Mouse (Mus musculus) cerebellum, postnatal 14 days (tissue): ENCODE results near the gene Rplp2.

Experiments used
- DNase-seq, 2 experiments: peaks; one replicate each; pipeline ENCODE4 v3.0.0; 2021; ENCODE audit warnings: mixed read lengths in 2 of 2

Gene Rplp2

DNA sequence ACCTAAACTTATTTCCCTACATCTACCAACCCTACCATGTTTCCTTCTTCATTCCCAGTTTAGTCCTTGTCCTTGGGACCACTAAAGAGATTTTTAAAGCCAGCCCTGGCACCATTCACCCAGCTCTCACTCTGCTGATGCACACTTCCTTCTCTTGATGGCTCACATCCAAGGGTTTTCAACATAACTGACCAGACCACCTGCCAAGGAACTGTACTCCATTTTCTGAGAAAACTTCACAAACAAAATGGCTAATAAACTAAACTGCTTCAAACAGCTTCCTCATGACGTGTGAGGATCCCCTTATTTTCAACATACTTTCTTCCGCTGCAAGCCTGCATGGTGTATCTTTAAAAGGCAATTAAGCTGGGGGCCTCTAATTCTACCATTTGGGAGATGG is 6.5 kb downstream of the Rplp2 start:
- no peak for DNase-seq

DNA sequence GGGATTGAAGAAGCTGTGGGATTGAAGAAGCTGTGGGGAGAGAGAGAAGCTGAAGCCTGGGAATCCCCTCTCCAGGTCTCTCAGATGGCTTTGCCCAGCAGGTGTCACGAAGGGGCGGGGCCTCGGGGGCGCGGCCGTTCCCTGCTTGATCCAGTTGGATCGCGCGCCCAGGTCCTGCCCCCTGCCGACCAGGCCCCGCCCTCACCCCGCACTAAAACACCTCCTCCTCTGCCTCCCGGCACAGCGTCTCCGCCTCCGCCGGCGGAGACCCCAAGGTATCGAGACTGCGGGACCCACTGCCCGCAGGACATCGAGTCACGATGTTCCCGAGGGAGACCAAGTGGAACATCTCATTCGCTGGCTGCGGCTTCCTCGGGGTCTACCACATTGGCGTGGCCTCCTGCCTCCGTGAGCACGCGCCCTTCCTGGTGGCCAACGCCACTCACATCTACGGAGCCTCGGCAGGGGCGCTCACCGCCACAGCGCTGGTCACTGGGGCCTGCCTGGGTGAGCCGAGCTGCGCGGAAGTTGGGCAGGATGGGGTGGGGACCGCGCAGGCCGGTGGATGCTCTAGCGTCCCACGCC is 7.9 kb downstream of the Rplp2 start, which contains the start of gene Pnpla2:
Gene Pnpla2, plus strand, starts transcription at position 232 of the 585 bp plus-strand sequence.
- peak; percentile 93 to 95 for DNase-seq

DNA sequence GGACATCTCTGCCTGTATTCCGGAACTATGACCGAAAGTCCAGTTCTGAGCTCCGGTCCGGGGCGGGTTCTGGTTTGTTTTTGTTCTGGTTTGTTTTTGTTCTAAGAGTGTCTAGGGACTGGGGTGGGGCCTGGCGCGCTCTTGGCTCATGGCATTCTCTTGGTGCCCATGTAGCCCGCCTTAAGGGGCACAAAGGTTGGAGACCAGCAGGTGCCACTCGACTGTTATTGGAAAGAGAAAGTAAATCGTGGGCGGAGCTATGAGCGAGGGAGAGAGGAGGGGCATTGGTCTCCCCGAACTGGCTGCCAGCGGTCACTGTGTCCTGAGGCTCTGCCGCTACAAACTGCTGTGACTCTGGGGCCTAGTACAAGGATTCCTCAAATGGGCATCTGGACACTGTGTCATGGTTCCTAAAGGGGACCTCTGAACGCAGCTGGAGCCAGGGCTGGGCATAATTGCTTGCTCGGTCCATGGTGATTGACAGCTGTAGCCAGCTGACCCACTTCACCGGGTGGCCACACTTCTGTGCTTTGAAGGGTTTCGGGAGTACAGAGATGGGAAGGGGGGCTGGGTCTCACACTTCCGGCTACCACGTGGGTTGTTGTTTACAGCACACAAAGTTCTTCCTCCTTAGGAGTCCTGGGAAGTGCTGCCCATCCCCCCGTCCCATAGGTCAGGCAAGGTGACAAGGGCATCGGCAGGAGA is 8.6 kb downstream of the Rplp2 start:
- DNase-seq, result peak; percentile 65 to 70

DNA sequence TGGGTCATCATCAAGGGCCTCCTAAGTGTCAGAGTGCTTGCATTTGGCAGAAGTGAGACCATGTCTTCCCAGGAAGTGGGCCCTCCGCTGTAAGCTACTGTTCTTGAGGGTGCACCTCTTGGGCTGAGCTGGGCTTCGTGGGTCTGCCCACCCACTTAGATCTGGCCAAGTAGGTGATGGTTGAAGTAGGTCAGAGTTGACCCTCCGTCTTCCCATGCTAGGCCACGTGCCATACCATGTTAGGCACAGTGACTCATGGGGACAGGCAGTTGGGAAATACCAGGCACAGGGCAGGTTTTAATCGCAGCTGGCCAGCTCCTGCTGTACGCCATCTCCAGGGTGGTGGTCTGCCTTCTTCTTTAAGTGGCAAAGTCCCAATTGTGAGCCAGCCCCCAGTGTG is 9.6 kb downstream of the Rplp2 start:
- DNase-seq, result no peak

DNA sequence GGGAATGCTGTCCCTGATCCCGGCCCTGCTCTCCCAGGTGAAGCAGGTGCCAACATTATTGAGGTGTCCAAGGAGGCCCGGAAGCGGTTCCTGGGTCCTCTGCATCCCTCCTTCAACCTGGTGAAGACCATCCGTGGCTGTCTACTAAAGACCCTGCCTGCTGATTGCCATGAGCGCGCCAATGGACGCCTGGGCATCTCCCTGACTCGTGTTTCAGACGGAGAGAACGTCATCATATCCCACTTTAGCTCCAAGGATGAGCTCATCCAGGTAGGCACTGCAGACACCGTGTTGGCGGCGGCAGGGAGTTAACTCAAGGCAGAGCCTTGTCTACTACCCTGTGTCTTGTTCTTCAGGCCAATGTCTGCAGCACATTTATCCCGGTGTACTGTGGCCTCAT is 10.1 kb downstream of the Rplp2 start:
- peak in 1 of 2 experiments; percentile 22 for DNase-seq

DNA sequence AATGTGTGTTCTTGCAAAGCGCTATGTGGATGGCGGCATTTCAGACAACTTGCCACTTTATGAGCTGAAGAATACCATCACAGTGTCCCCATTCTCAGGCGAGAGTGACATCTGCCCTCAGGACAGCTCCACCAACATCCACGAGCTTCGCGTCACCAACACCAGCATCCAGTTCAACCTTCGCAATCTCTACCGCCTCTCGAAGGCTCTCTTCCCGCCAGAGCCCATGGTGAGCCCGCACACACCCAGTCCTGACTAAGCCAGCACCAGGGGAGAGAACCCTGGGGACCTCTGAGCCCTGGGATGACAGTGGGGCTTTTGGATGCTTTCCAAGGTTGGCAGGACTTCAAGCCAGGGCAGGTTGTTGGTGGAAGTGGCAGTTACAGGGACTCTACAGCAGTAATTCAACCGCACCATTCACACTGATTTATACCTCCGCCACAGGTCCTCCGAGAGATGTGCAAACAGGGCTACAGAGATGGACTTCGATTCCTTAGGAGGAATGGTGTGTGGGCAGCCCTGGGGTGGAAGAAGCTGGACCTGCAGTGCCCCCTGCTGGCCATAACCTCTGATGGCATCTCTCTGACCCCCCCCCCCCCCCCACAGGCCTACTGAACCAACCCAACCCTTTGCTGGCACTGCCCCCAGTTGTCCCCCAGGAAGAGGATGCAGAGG is 11.0 kb downstream of the Rplp2 start:
- DNase-seq, result peak; percentile 52 to 77

DNA sequence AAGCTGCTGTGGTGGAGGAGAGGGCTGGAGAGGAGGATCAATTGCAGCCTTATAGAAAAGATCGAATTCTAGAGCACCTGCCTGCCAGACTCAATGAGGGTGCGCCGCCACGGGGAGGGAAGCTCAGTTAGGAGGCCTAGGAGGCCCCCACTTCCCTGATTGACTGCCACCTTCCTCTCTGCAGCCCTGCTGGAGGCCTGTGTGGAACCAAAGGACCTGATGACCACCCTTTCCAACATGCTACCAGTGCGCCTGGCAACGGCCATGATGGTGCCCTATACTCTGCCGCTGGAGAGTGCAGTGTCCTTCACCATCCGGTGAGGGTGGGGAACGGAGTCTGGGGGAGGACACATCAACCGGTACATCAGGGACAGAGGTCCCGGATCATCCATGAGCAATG is 11.5 kb downstream of the Rplp2 start:
- DNase-seq, result no peak

DNA sequence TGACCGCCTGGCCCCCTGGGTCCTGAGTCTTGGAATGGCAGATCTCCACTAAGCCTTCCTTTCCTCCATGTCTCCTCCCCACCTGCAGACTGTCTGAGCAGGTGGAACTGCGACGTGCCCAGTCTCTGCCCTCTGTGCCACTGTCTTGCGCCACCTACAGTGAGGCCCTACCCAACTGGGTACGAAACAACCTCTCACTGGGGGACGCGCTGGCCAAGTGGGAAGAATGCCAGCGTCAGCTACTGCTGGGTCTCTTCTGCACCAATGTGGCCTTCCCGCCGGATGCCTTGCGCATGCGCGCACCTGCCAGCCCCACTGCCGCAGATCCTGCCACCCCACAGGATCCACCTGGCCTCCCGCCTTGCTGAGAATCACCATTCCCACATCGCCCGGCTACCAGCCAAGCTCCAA is 12.1 kb downstream of the Rplp2 start:
- DNase-seq, result peak; percentile 73 to 74

DNA sequence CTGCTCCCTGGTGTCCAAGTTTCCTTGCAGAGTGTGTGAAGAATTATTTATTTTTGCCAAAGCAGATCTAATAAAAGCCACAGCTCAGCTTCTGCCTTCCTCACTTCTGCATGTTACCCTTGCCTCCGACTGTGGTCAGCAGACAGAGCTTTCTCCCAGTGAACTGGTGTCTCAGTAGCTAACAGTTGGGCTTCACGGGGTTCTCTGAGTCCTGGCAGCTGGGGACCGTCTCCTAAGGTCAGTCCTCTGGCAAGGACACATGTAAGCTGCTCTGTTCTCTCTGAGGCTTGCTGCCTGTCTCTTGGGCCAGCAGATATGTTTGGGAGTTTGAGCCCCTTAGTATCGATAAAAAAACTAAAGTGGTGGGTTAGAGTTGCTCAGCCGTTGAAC is 12.8 kb downstream of the Rplp2 start:
- DNase-seq, result peak in 1 of 2 experiments; percentile 15

DNA sequence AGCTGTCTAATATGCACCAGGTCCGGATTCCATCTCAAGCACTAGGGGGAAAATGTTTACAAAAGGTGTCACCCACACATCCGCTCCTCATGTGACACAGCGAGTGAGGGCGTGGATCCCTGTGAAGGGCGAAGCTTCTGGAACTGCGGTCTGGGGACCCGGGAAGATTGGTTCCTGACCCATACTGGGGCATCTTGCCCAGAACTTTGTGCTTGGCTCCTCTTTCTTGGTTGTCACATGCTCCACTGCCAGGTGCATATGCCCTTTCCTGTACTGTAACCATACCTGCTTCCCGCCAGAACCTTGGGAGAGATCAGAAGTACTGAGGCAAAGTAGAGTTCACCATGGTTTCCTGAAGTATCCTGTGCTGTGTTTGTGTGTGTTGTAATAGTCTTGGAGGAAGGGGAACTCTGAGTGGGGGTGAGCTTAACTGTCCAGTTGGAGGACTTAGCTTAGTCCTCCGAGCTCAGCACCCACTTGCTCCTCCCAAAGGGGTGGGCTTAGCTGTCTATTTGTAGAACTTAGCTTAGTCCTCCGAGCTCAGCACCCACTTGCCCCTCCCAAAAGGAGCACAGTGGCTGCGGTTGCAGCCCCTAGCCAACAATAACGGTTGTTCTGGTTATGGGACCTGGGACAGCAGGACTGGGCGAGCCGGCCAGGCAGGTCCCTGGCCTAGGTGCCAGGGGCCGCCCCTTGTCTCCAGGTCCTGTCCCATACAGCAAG is 13.4 kb downstream of the Rplp2 start, which contains the start of gene Cracr2b:
Gene Cracr2b, plus strand, starts transcription at position 704 of the 723 bp plus-strand sequence.
- DNase-seq, result peak; percentile 22 to 36

DNA sequence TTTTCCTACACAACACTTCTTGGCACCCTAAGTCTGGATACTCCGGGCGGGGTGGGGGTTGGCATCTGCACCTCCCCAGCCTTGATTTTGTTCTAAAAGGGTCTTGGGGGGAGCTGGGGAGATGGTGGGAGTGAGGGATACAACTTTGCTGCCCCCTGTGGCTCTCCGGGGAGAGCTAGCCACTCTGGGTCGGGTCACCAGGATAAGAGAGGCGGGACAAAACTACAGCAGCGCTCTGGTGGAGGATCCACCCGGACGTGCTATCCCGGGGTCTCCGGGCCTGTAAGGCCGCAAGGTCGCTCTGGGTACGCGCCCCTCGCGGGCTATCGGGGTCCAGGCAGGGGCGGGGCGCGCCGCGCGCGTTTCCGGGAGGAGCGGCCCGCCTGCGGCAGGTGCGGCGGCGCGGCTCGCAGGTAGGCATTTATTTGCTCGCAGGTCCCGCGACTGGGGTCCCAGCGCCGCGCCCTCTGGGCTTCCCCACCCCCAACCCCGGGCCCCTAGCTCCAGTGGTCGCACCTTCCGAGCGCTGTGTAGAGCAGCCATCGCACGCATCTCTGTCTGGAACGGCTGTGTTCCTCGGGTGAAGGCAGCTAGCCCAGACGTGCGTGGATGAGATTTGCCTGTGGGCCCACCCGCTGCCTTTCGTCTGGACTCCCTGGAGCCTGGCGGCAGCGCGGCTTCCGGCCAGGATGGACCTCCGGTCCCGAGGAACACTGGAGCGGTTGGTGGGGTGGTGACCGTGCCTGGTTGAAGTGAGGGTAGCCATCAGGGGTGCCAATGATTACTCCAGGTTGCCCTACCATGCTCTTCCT is 14.6 kb downstream of the Rplp2 start:
- peak; percentile 18 to 27 for DNase-seq

DNA sequence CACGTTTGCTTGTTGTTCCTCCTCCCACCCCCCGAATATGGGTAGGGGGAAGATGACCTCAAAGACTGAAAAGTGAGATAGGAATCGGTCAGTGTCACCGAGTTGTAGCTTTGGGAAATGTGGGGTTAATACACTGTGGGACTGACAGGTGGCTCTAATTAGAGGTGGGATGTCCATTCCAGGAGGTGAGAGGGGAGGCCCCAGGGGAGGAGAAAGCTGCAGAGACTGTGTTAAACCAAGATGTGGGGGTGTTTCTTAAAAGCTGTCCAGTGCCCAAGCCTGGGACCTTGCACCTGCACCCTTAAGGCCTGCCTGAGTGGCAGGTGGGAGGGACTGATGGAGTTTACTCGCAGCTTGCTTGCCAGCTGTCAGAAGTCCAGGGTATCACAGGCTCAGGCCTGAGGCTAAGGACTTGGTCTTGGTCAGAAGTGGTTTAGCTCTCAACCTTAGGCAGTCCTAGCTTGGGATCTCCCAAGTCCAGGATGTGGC is 15.2 kb downstream of the Rplp2 start:
- DNase-seq, result peak; percentile 22 to 42

DNA sequence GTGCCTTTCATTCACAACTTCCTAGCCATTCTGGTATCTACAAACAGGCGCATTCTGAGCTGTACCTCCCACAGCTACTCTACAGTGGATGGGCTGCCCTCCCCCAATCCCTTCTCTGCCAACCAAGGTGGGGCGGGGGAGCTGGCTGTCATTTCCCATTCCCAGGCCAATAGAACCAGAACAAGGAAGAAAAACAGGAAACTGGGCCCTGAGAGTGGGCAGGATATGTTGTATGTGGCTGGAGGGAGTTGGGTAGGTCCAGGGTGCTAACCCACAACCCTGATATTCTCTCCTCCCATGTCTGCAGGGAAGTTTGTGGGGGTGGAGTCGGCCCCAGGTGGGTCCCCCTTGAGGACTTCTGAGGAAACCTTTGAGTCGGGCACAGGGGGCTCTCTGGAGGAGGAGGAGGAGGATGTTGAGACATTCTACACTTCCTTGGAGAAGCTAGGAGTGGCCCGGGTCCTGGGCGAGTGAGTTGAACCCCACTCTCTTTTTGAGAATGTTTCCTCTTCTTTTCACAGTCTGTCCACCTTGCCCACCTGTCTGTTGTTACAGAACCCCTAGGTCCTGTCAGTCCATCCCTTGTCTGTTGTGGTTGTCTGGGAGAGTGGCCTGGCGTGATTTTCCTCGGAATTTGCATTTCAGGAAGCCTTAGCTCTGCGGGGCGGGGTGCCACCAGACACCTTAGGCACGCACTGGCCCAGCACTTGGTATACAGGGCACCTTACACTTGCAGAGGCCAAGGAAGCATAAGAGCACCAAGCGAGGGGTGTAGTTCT is 16.8 kb downstream of the Rplp2 start:
- DNase-seq, result peak; percentile 18 to 42

DNA sequence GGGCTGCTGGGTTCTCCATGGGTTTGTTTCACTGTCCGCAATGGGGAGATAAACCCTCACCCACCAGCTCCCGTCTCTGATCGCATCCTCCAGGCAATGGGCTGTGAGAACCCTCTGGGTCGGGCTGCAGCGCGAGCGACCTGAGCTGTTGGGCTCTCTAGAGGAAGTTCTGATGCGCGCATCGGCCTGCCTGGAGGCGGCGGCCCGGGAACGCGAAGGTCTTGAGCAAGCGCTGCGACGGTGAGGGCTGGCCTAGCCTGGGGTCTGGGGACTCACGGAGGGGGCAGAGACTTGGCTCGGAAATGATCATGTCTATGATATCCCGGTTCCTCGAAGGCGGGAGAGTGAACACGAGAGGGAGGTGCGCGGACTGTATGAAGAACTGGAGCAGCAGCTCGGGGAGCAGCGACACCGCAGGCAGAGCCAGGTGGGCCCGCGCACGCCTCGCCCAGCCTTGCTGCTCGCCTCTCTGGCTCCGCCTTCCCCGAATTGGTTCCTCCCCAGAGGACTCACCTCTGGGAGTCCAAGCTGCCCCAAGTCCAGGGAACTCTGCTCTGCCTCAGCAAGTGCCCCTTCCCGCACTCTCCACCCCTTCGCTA is 17.5 kb downstream of the Rplp2 start:
- DNase-seq, result peak; percentile 28 to 37

DNA sequence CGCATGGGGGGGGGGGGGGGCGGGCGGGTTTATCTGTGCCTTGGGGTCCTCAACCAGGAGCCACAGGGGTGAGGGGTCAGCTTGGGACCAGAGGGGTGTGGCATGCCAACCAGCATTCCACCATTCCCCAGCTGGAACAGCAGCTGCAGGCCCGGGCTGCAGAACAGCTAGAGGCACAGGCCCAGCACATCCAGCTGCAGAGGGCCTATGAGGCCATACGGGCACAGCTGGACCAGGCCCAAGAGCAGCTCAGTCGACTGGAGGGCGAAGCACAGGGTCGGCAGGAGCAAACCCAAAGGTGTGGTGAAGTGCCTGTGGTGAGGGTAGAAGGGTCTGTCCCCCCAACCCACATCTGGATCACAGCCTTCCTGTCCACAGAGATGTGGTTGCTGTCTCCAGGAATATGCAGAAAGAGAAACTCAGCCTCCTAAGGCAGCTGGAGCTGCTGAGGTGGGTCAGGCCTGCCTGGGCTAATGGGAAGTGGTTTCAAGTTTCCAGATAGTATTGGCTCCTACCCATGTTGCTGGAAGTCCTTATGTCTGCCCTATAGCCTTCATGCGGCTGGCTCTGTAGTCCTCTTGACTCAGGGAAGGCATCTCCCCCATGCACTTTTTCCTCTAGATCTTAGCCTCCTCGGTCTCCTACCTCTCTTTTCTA is 18.3 kb downstream of the Rplp2 start:
- no peak for DNase-seq

DNA sequence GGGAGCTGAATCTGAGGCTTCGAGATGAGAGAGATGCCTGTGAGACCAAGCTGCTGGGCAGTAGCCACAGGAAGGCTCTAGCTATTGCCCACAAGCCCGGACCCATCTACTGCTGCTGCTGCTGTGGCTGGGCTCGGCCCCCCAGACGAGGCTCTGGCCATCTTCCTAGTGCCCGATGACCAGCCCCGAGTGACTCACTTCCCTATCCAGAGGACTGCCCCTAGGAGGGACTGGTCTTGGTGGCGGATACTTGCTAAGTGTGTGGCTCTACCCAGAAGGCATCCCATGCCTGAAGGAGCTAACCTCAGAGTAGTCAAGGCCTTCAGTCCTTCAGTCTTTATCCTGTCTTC is 18.9 kb downstream of the Rplp2 start:
- DNase-seq, result no peak

DNA sequence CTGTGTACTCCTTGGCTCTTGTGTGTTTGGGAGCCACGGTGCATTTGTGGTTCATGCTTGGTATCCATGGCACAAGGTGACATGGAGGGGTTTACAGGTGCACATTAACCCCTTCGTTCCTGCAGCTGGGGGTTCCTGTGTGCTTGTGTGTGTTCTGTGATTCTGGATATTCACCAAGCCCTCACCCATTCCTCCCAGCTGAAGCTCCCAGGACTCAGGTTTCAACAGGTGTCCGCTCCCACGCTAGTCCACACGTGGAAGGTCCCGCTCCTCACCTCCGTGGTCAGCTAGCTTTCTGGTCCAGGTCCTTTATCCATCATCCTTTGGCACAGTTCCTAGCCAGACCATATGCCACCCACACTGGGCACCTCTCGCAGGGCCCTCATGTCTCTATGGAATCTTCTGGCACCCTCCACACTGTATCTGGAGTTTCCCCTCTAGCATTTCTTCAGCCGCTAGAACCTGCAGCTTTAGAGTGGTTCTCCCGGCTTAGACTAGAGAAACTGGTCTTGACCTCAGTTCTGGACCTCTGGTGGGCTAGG is 19.5 kb downstream of the Rplp2 start:
- DNase-seq, result peak in 1 of 2 experiments; percentile 25

DNA sequence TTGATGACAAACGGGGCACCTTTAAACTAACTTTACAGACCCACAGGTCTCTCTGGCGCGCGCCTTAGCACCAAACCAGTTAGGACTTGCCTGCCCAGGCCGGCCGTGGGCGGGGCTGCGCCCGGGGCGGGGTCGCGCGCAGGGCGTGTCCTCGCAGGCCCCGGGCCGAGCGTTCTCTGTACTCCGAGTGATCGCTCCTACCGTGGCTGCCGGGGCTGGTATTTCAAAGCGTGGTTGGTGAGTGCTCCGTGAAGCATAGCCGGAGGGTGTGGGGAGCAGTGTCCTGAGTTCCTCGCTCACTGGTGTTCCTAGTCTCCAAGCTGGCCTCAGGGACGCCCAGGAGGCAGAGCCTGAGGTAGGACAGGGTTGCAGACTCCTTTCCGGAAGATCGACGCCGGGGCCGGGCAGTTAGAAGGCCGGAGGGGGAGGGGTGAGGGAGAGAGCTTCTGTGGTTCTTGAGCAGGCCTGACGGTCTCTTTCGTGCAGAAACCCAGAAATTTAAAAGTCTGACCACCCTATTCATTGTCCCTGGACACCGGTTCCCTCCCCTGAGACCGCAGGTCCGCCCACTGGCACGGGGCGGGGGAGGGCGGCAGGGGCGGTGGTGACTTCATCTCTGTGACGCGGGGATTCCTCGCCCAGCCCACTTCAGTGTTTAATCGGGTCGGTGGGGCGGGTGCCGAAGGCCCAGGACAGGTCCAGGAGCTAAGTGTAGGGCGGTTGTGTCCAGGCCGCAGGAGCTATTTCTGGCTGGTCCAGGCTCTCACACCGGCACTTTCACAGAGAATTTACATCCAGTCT is 20.3 kb downstream of the Rplp2 start, which contains the start of gene Cd151:
Gene Cd151, plus strand, starts transcription at position 163 of the 801 bp plus-strand sequence.
- peak; percentile 66 to 69 for DNase-seq

DNA sequence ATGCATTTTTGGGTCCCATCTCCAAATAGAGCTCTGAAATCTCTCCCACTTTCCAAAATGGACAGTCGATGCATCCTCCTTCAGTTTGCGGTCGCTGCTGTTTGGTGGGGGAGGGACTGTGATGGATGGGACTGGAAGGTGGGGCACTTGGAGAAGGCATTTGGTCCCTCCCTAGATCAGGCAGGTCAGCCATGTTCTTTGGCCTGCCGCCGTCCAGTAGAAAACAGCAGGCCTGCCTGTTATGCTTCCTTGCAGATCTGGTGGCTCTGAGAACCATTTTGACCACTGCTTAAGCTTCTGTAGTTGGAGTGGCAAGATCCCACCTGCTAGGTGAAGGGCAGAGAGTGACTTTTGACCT is 21.0 kb downstream of the Rplp2 start:
- DNase-seq, result peak in 1 of 2 experiments; percentile 9
